Mouse (Mus musculus) neural tube, embryonic 11.5 days (tissue): ENCODE data around the gene Gpr3. TPM values are rescaled to one million over a fixed set of nuclear protein-coding genes. Genes with fewer than 3 reads are reported as not detected.

Experiments
- ATAC-seq: fragments of 200-750 bp; cut with Nextera tagmentation; 2 replicates; pipeline ENCODE4 v1.8.0; 2017; ENCODE audit warnings: moderate number of reproducible peaks, mild to moderate bottlenecking, moderate TSS enrichment, moderate library complexity; ENCODE audit not compliant: insufficient read depth, low FRiP score, low TSS enrichment
- DNase-seq: peaks from one replicate; pipeline ENCODE4 v3.0.0-alpha.2; 2015; ENCODE audit warnings: low spot score
- H3K27ac ChIP-seq: fragments of 300-500 bp; sonication (generic); 2 replicates; pipeline ENCODE4 v1.5.1; 2014; ENCODE audit warnings: low read depth, mild to moderate bottlenecking, low read length
- H3K27me3 ChIP-seq: fragments of 300-500 bp; sonication (generic); 2 replicates; pipeline ENCODE4 v1.6.1; 2014; ENCODE audit warnings: mild to moderate bottlenecking, low read length, mixed read lengths; ENCODE audit not compliant: control insufficient read depth, insufficient read depth
- H3K36me3 ChIP-seq: fragments of 300-500 bp; sonication (generic); 2 replicates; pipeline ENCODE4 v1.6.1; 2014; ENCODE audit warnings: mild to moderate bottlenecking, low read length, moderate library complexity, mixed read lengths; ENCODE audit not compliant: control insufficient read depth, insufficient read depth
- H3K4me1 ChIP-seq: fragments of 300-500 bp; sonication (generic); 2 replicates; pipeline ENCODE4 v1.6.1; 2014; ENCODE audit warnings: low read length, mixed read lengths; ENCODE audit not compliant: control insufficient read depth, insufficient read depth
- H3K4me2 ChIP-seq: fragments of 300-500 bp; sonication (generic); 2 replicates; pipeline ENCODE4 v1.6.1; 2014; ENCODE audit warnings: low read depth, mild to moderate bottlenecking, moderate library complexity
- H3K4me3 ChIP-seq: fragments of 300-500 bp; sonication (generic); 2 replicates; pipeline ENCODE4 v1.5.1; 2014; ENCODE audit warnings: low read depth, low read length
- H3K9ac ChIP-seq: fragments of 300-500 bp; sonication (generic); 2 replicates; pipeline ENCODE4 v1.6.1; 2014; ENCODE audit warnings: mild to moderate bottlenecking, low read length
- H3K9me3 ChIP-seq: fragments of 300-500 bp; sonication (generic); 2 replicates; pipeline ENCODE4 v1.6.1; 2016; ENCODE audit warnings: low read length; ENCODE audit not compliant: control insufficient read depth
- WGBS: fragments of 180-500 bp; shearing (Covaris S2); extraction: QIAGEN DNeasy Blood & Tissue Kit; methylation state at CpG from one replicate; pipeline ENCODE4 v1.1.7; 2014; 5-methylcytosine and 5-hydroxymethylcytosine counted together
- polyA plus RNA-seq: library from polyadenylated mRNA; unstranded; fragments of >200 nt; fragmentation: Nextera tagmentation; extraction: Ambion mirVana; gene quantifications from 2 replicates; pipeline ENCODE4 v1.2.1, GENCODE M21; 2014

Gpr3 gene
- polyA plus RNA-seq, 1 experiment from 2014 or later: 0.45 TPM

- 0 out of 2 replicates have a peak, but pooled peaks cover 8% of the 10 kb centered on the region for H3K27me3 ChIP-seq
- H3K4me2 ChIP-seq: no peak overlapping the region
- DNase-seq: no peak
- WGBS: 80% methylated on average over 10 of the region's 10 CpGs
- no peaks in the 10 kb centered on the region for H3K4me1 ChIP-seq
- no peak overlapping the region for H3K27ac ChIP-seq
- ATAC-seq: no peak
- H3K4me3 ChIP-seq: no peak overlapping the region
- H3K9ac ChIP-seq: no peak overlapping the region
- H3K9me3 ChIP-seq: no peaks in the 10 kb centered on the region
- no peaks in the 10 kb centered on the region for H3K36me3 ChIP-seq
These were observed 13.7 kb upstream of the Gpr3 start for GRCm38 (mm10) chr4:133226073-133226472.

GRCm38 (mm10) chr4:133223875-133224274, 11.5 kb upstream of the Gpr3 start:
- 42% methylated on average over 5 of the region's 5 CpGs for WGBS
- no peak for ATAC-seq
- Histone ChIP-seq H3K36me3 (no peaks in the 10 kb centered on the region), H3K4me2 (no peak overlapping the region), H3K27ac (no peak overlapping the region), H3K27me3 (peaks cover 11% of the 10 kb centered on the region; the same call in 1 of the 2 replicates), H3K4me1 (no peaks in the 10 kb centered on the region), H3K4me3 (no peak overlapping the region), H3K9me3 (no peaks in the 10 kb centered on the region), H3K9ac (no peak overlapping the region)
- no peak for DNase-seq

- H3K4me1 ChIP-seq: no peaks in the 10 kb centered on the region
- H3K27ac ChIP-seq: no peak overlapping the region
- H3K4me3 ChIP-seq: no peak overlapping the region
- ATAC-seq: no peak
- peaks cover 11% of the 10 kb centered on the region; the same call in 1 of the 2 replicates for H3K27me3 ChIP-seq
- WGBS: 82% methylated on average over 8 of the region's 8 CpGs
- no peaks in the 10 kb centered on the region for H3K9me3 ChIP-seq
- H3K4me2 ChIP-seq: no peak overlapping the region
- H3K9ac ChIP-seq: no peak overlapping the region
- no peak for DNase-seq
- no peaks in the 10 kb centered on the region for H3K36me3 ChIP-seq
These were observed 9.4 kb upstream of the Gpr3 start for GRCm38 (mm10) chr4:133221701-133222100.

GRCm38 (mm10) chr4:133220656-133221055, 8.3 kb upstream of the Gpr3 start:
- Histone ChIP-seq H3K4me3 (peak overlapping the region; percentile 21; the same call in 1 of the 2 replicates), H3K4me1 (no peaks in the 10 kb centered on the region), H3K9ac (0 out of 2 replicates have a peak overlapping the region, but pooled peaks have one; percentile 5), H3K9me3 (no peaks in the 10 kb centered on the region), H3K36me3 (no peaks in the 10 kb centered on the region), H3K4me2 (peak overlapping the region; percentile 40), H3K27me3 (peaks cover 11% of the 10 kb centered on the region; the same call in 1 of the 2 replicates), H3K27ac (no peak overlapping the region)
- ATAC-seq (no peak), DNase-seq (no peak)
- WGBS: 1% methylated on average over 25 of the region's 25 CpGs

- 94% methylated on average over 3 of the region's 3 CpGs for WGBS
- Histone ChIP-seq H3K4me1 (no peaks in the 10 kb centered on the region), H3K4me3 (no peak overlapping the region), H3K4me2 (no peak overlapping the region), H3K36me3 (no peaks in the 10 kb centered on the region), H3K27ac (no peak overlapping the region), H3K9me3 (no peaks in the 10 kb centered on the region), H3K9ac (no peak overlapping the region), H3K27me3 (peaks cover 15% of the 10 kb centered on the region; the same call in 1 of the 2 replicates)
- ATAC-seq (no peak), DNase-seq (no peak)
These were observed 6.4 kb upstream of the Gpr3 start for GRCm38 (mm10) chr4:133218745-133219144.

- Histone ChIP-seq H3K4me2 (no peak overlapping the region), H3K4me1 (0 out of 2 replicates have a peak, but pooled peaks cover 5% of the 10 kb centered on the region), H3K27ac (no peak overlapping the region), H3K9ac (no peak overlapping the region), H3K36me3 (no peaks in the 10 kb centered on the region), H3K4me3 (no peak overlapping the region), H3K9me3 (no peaks in the 10 kb centered on the region), H3K27me3 (peaks cover 19% of the 10 kb centered on the region)
- under 1% methylated on average over 5 of the region's 5 CpGs for WGBS
- DNase-seq (peak; percentile 76), ATAC-seq (no peak)
These were observed 5.3 kb upstream of the Gpr3 start for GRCm38 (mm10) chr4:133217641-133218040.

- H3K9ac ChIP-seq: no peak overlapping the region
- H3K9me3 ChIP-seq: no peaks in the 10 kb centered on the region
- no peak overlapping the region for H3K4me3 ChIP-seq
- WGBS: 5% methylated on average over 10 of the region's 10 CpGs
- no peak overlapping the region for H3K27ac ChIP-seq
- H3K36me3 ChIP-seq: no peaks in the 10 kb centered on the region
- ATAC-seq (no peak), DNase-seq (no peak)
- peaks cover 25% of the 10 kb centered on the region for H3K27me3 ChIP-seq
- H3K4me1 ChIP-seq: peaks cover 11% of the 10 kb centered on the region
- peak overlapping the region; percentile 99; the same call in 1 of the 2 replicates for H3K4me2 ChIP-seq
These were observed 1.3 kb upstream of the Gpr3 start for GRCm38 (mm10) chr4:133213661-133214060.

- Histone ChIP-seq H3K4me1 (peaks cover 11% of the 10 kb centered on the region), H3K9me3 (no peaks in the 10 kb centered on the region), H3K27me3 (peaks cover 25% of the 10 kb centered on the region), H3K4me2 (peak overlapping the region; percentile 99; the same call in 1 of the 2 replicates), H3K9ac (no peak overlapping the region), H3K36me3 (no peaks in the 10 kb centered on the region), H3K27ac (no peak overlapping the region), H3K4me3 (0 out of 2 replicates have a peak overlapping the region, but pooled peaks have one; percentile 1)
- 3% methylated on average over 8 of the region's 9 CpGs for WGBS
- no peak for DNase-seq
- no peak; the same call in 1 of the 2 replicates for ATAC-seq
These were observed 893 bp upstream of the Gpr3 start for GRCm38 (mm10) chr4:133213268-133213590.

- no peaks in the 10 kb centered on the region for H3K9me3 ChIP-seq
- peaks cover 11% of the 10 kb centered on the region for H3K4me1 ChIP-seq
- DNase-seq: peak; percentile 88
- H3K36me3 ChIP-seq: no peaks in the 10 kb centered on the region
- peak overlapping the region; percentile 39 for H3K9ac ChIP-seq
- ATAC-seq: peak; percentile 89
- 1% methylated on average over 44 of the region's 44 CpGs for WGBS
- H3K27ac ChIP-seq: no peak overlapping the region
- H3K4me3 ChIP-seq: peak overlapping the region; percentile 75
- H3K27me3 ChIP-seq: peaks cover 25% of the 10 kb centered on the region
- H3K4me2 ChIP-seq: peak overlapping the region; percentile 99
These were observed 379 bp upstream of the Gpr3 start for GRCm38 (mm10) chr4:133212562-133213267.
